Mouse (Mus musculus): Measurements from ENCODE around the gene Cxcr4.
"Not testable (repeated sequence)": the region's sequence is repeated elsewhere in the genome, so short reads cannot be mapped to it uniquely, and the experiment has no call there.

Gene Cxcr4

GRCm38 (mm10) chr1:128600549-128600948 is 8.5 kb upstream of the Cxcr4 start:
- no peak for DNase-seq (ENCODE audit: low read depth, low spot score)

DNA sequence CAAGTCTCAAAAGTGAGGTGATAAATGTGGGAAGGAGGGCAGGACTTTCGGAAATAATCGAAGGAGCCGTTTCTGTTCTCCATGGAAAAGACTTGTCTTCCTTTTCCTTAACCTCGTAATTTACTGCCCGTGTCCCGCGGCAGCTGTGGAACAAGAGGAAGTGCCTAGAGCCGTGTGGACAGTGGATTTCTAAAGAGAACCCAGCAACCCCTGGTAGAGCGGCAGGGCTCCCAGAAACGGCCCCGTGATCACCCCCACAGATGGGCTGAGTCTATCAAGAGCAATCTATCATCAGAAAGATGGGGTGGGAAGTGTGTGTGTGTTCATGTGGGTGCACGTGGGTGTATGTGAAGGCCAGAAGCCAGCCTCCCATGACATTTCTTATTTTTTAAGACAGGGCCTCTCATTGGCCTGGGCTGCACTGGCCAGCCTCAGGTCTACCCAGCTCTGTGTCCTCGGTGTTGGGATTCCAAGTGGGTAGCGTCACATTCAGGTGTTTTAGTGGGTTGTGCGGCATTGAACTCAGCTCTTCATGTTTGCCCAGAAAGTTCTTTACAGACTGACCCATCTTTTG is 5.2 kb upstream of the Cxcr4 start:
- DNase-seq (ENCODE audit: low read depth, low spot score) = no peak

DNA sequence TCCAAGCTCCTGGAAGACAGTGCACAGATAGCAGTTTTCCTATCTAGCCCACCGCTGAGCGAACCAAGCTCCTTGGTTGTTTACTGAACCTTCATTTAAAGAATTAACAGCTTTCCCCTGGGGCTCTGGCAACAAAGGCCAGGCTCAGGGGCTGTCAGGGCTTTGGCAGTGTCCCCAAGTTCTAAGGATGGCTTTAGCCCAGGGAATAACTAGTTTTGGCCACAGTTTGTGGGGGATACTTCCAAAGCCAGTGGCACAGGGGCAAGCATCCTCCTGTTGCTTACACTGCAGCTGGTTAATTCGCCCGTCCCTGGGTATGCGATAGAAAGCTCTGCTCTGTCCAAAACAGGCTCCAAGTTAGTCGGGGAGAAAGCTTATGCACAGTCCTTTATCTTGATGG is 3.4 kb upstream of the Cxcr4 start:
- no peak for DNase-seq (ENCODE audit: low read depth, low spot score)

- no peak for DNase-seq (ENCODE audit: low read depth, low spot score)
Observed at GRCm38 (mm10) chr1:128595105-128595420, 3.0 kb upstream of the Cxcr4 start.

DNA sequence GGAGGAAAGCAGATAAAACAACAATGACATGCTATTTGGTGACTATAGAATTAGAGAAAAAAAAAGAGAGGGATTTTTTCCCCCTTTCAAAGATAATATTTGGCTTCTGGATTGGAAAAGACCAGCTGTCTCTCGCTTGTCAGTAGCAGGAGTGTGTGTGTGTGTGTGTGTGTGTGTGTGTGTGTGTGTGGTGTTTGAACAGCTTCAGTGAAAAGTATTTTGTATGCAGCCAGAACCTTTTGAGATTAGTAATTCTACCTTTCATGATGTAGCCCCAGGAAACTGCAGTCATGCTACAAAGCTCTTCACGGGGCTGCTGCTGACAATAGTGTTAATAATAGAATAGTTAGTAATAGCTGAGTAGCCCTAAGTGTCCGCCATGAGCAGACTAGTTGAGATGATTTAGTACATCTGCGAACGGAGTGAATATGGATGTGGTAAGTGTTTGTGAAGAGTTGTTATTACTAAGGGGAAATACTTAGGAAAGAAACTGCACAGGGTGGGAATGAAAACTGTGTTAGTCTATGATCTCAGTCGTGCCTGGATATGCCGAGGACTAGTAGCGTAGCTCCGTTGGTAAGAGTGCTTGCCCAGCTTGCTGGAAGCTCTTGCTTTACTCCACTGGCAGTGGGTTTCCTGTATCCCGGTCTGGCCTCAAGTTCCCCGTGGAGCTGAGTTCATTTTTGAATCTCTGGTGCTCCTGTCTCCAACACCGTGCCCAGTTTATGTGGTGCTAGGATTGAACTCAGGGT is 2.4 kb upstream of the Cxcr4 start:
- no peak for DNase-seq (ENCODE audit: low read depth, low spot score)

DNA sequence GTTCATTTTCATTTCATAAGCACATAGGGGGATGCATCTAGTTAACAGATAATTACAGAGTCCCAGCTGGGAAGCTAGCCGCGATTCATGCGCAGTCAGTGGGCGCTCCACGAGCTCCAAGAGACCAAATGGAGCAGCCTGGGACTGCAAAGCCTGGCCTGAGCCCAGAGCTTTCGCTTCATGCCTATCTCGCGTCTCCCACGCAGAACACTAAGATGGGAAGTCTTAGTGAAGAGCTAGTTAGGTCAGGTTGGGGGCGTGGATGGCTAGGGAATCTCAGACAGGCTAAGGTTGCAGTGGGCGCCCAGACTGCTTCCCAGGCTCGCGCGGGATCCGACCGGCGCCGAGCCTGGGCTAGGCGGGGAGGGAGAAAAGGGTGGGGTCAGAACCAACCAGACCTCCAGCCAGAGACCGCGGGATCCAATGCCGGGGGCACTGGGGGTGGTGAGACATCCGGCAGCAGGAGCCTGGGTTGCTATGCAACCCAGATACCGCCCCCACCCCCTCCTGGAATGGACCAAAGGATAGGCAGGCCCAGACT is 938 bp upstream of the Cxcr4 start:
- no peak for DNase-seq (ENCODE audit: low read depth, low spot score)

DNA sequence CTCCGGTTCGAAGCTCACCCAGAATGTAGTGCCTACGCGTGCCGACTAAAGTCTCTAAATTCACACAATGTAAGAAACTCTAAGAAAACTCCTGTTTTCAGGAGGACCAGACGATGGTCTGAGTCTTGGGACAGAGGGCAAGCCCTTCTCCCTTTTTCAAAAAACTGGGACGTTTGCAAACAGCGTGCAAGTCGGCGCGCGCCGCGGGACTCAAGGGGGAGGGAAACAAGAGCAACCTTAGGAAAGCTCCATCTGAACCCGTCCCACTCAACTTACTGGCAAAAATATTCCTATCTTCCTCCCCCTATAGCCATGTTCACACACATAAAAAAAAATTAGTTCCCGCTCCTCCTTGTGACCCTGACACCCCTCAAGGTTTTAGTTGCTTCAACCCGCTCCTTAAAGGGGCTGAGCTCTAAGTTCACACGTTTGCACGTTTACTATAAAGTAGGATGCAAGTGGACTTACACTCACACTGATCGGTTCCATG is 327 bp downstream of the Cxcr4 start:
- no peak for DNase-seq (ENCODE audit: low read depth, low spot score)

GRCm38 (mm10) chr1:128590816-128591720 is 1.0 kb downstream of the Cxcr4 start:
- DNase-seq (ENCODE audit: low read depth, low spot score) = no peak

DNA sequence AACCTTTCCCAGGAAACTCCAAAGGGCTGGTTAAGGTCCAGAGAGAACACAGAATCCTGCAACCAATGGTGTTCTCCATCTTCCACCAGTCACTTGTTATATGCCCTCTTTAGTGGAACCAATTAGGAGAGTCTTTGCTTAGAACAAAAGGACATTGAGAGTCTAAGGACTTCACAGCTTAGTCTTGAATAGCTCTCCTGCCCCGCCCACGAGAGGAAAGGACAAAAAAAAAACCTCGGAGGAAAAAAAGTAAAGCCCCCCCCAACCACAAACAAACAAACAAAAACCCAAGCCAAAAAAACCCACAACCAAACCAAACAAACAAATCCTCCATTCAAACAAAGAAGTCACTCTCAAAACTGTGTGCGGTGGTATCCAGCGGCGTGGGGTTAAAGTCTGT is 2.1 kb downstream of the Cxcr4 start:
- DNase-seq (ENCODE audit: low read depth, low spot score) = no peak

- DNase-seq (ENCODE audit: low read depth, low spot score) = no peak
Observed at GRCm38 (mm10) chr1:128589488-128589887, 2.6 kb downstream of the Cxcr4 start.

DNA sequence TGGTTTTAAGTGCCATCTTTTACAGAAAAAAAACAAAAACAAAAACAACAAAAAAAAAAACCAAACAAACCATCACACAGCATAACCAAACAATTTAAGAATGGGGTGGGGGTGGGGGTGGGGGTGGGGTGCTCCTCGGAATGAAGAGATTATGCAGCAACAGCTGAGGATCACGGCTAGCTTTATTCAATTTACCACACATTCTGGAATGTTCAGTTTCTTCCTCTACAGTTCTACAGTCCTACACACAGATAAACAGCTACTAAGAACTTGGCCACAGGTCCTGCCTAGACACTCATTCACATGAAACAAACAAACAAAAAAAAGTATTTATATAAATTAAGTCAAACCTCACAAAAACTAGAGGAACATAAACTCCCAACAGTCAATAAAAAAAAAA is 3.8 kb downstream of the Cxcr4 start:
- no peak for DNase-seq (ENCODE audit: low read depth, low spot score)

DNA sequence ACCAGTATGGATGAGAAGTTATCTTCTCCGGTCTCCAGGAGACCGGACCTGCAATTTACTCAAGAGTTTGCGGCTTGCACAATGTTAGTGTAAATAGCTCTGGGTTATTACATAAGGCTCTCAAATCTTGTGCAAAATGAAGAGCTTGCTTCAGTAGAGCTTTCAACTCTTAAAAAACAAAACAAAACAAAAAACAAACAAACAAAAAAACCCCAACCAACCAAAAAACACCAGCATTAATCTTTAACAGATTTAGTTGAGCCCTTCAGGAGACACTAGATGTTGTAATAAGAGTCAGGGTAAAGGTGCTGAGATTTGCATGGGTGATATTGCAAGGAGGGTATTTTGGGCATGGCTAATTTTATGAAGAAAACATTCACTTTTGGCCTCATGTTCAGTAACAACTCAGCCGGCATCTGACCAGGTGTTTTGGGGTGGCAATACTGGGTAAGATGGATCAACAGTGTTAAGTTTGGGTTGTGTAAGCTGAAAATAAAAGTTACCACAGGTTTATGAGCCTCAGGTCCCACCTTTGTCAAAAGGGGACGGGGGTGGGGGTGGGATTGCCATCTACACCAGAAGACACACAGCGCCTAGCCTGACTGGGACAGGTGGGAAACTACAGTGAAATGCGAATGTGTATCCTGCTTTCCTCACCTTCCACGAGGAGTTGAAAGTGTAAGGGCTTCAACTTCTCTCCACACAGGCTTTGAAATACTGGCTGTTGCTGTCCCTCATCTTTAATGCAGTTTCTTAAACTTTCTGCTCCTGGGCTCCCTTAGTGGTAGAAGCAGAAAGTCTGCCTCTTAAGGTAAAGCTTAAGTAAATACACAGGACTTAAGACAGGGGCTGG is 4.9 kb downstream of the Cxcr4 start:
- DNase-seq (ENCODE audit: low read depth, low spot score) = no peak

DNA sequence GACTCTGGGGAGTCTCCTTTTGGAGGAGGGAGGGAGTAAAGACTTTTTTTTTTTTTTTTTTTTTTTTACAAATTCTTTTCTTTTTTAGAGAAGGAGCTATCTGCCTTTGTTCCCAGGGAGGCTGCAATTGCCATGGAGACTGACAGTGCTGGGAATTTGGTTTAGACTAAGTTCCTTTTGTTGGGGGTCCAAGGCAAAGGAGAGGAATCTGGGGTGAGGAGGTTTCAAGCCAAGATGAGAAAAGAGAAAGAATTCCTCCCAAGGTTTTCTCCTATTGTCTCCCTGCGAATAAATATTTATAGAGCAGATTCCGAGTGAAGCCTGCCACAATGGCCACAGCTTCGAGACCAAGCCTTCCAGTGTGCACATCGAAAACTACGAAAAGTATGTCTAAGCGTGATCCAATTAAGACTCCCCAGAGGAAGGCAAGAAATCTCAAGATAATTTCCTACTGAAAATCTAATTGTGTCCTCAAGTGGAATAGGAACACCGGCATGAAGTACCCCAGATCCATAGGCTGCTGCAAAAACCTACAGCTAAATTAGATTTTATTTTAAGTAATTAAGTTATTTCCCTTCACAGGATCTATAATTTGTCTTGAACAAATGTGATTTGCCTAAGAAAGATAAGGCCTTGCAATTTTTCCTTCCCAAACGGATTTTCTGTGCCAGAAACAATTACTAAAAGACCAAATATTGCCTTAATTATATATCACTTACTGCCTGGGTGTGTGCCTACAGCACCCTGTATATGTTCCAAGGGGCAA is 5.7 kb downstream of the Cxcr4 start:
- no peak for DNase-seq (ENCODE audit: low read depth, low spot score)

DNA sequence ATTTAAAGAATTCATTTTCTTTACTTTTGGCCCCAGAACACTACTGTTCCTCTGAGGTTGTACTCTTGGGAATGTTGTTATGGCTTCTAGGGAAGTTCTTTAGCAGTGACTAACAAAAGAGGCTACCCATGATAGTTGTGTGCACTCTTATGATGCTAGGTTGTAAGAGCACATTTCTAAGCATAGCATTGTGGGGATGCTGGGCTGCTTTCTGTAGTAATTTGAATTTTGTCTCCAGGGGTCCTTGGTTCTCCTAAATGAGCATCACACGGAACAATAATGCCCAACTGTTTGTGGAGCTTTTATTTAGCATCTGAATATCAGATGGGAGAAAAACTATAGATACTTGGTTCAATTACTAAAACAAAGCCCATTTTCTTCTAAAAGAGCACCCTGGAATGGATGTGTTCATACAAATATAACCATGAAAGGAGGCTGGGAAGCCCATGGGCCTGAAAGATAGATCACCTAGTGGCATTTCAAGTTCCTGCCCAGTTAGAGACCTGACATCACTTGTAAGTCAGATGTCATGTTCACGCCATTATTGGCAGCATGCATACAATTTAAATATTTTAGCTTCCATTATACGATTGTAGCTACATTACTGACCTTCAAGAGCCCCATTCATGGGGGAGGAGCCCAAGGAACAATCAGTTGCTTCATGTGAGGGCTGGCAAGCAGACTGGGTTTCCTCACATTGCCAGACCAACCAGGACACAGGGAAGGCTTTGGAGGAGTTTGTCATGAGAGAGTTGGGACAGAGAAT is 6.5 kb downstream of the Cxcr4 start:
- DNase-seq (ENCODE audit: low read depth, low spot score) = no peak

- DNase-seq (ENCODE audit: low read depth, low spot score) = not testable (repeated sequence)
Observed at GRCm38 (mm10) chr1:128584716-128585115, 7.4 kb downstream of the Cxcr4 start.

DNA sequence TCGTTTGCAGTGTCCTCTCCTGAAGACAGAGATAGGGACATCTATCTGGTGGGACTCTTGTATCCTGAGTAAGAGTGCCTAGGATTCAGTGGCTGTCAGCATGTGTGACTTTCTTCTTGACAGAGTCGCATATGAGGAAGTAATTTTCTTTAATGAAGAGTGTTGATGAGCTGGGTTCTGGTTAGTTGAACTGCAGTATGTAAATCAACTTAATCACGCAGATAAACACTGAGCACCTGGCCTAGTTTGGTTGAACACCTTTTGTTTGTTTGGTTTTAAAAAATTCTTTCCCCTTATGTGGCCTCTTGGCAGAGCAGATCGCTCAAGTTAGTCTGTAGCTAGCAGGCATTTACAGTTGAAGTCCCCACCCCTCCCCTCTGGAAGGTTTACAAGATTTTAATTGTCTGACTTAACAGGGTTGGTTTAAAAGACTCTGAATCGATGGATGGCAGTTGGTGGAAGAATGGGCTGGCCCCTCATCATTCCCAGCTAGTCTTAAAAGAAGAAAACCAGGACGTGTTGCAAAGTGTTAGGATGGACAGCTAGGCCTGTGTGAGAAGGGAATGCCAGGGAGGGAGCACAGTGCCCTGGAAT is 8.7 kb downstream of the Cxcr4 start:
- DNase-seq (ENCODE audit: low read depth, low spot score) = no peak

- no peak for DNase-seq (ENCODE audit: low read depth, low spot score)
Observed at GRCm38 (mm10) chr1:128580321-128580720, 11.8 kb downstream of the Cxcr4 start.

GRCm38 (mm10) chr1:128578454-128578853 is 13.6 kb downstream of the Cxcr4 start:
- DNase-seq (ENCODE audit: low read depth, low spot score) = no peak

DNA sequence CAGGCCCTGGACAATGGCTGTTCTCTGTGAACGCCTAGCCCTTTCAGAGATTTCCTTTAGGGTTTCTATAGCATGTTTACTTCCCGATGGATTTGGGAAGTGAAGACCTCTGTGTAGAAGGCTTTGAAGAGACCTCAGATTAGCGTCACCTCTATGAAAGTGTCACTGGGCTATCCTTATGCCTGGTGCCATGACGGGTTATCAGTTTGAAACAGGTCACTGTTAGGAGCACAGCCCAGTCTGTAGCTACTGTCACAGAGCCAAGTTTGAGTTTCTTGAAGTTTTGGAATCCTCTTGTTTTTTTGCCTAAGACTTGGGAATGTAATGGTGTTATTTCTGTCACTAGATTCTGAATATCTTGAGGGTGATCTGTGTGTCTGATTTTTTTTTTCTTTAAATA is 17.0 kb downstream of the Cxcr4 start:
- no peak for DNase-seq (ENCODE audit: low read depth, low spot score)
